Mouse (Mus musculus): ENCODE results near the gene Gjb4. TPM values are rescaled to one million over a fixed set of nuclear protein-coding genes. Genes with fewer than 3 reads are reported as not detected.

Gene Gjb4
- total RNA-seq, 4 experiments from 2014 or later, result not detected

DNA sequence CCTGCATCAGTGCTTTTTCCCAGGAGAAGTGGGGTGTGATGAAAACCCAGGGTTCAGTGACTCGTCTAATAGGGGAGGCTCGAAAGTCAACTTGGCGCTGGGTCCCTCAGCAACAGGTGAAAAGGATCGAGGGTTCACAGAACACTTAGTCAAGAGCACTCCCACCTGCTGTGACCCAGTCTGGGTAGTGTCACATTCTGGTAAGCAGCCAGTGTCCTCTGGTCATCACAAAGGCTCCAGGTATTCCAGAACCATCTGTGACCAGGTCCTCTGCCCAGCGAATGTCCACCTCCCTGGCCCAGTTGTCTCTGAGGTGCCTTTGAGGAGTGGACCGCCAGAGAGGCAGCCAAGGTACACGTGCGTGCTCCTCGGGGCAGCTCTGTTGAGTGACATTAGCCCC lies 42.3 kb downstream of the Gjb4 start:
- no peak for DNase-seq (ENCODE audit: low spot score in 2 of 2)

DNA sequence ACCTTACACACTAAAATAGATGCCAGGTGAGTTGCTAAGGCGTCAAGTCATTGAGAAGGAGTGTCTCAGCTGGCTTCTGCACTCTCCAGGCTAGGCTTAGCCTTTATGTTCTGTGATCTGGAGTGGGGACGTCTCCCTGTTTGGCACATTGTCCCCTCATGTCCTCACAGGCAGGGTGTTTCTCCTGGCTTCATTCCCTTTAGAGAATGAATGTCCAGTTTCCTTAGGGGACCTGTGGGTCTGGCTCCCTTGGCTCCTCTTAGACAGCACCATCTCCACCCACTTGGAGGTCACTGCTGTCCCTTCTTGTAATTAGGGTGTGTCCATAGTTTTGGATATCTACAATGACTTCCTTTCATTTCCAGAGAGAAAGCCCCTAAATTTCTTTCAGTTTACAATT lies 47.0 kb downstream of the Gjb4 start:
- no peak for DNase-seq (ENCODE audit: low spot score in 2 of 2)

DNA sequence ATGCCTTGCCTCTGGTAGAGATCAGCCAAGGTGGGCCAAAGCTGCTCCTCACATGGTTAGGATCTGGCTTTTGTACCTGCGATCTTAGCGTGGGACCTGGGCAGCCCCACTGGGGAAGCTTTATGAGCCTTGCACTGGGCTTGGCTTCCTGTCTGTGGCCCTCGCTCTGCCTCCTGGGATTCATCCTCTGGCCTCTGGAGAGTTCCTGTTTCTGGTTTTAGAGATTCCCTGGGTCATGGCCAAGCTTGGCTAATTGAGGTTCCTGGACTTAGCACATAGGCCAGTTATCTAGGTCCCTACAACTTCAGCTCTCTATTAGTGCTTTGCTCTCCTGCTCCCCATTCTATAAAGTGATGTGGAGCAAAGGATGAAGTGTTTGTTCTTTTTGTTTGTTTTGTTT lies 50.1 kb downstream of the Gjb4 start:
- DNase-seq (ENCODE audit: low spot score in 2 of 2), result no peak

Other genes starting within 250 kb of the Gjb4 start
- 1 to 10 TPM; 3.7 to 6.2 (median 5.4) TPM for gene Tmem35b, start 230.4 kb downstream of the Gjb4 start, total RNA-seq (2022)
- 100 to 1,000 TPM; 229 to 253 (median 243) TPM for gene Dlgap3, start 184.9 kb downstream of the Gjb4 start, total RNA-seq (2022)
- gene Smim12, start 110.3 kb downstream of the Gjb4 start, total RNA-seq (2022), result 10 to 100 TPM; 53.6 to 54.6 (median 54.1) TPM
- gene Gja4, start 40.0 kb downstream of the Gjb4 start, total RNA-seq (2022), result 1 to 10 TPM; 1.6 to 4.4 (median 3.2) TPM
- under 1 TPM in 3 of 4 experiments, not detected in 1; 0.27 to 0.39 (median 0.39) TPM for gene Gjb3, start 23.2 kb downstream of the Gjb4 start, total RNA-seq (2022)
- gene Gjb5, start 4.1 kb upstream of the Gjb4 start, total RNA-seq (2022), result not detected